Mouse (Mus musculus): ENCODE results near the gene Tsku.

DNA sequence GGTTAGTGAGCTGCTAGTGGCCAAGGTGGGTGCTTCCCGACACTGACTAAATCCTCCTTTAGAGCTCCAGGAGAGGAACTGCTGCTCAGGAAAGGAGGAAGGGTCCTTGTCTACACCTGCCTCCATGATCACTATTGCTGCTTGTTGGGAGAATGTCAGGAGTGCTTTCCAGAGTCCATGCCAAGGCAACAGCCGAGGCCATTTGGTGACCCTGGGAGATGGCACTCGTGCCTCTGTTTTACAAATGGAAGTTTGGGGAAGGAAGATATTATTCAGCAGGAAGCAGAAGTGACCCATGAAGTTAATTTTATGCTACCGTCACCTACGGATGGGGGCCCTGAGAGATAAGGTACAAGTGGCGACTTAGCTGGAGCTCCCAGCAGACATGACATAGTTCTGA, 21.7 kb upstream of the Tsku start:
- TF ChIP-seq CTCF (IDR thresholded peaks at IDR 0.05; ENCODE audit: borderline replicate concordance, insufficient read depth, low read depth, low read length) (no peak), POLR2A (IDR thresholded peaks at IDR 0.05; ENCODE audit: borderline replicate concordance, insufficient read depth, low read length) (no peak)
